Mouse (Mus musculus) neural tube, embryonic 14.5 days (tissue): ENCODE results near the gene Whamm. TPM values are rescaled to one million over a fixed set of nuclear protein-coding genes. Genes with fewer than 3 reads are reported as not detected.

ENCODE experiments used
- ATAC-seq: fragments of 200-750 bp; cut with Nextera tagmentation; 2 replicates; pipeline ENCODE4 v1.8.0; 2017; ENCODE audit warnings: low read depth, mild to moderate bottlenecking, moderate TSS enrichment, moderate library complexity
- H3K27ac ChIP-seq: fragments of 300-500 bp; sonication (generic); 2 replicates; pipeline ENCODE4 v1.5.1; 2014; ENCODE audit warnings: low read depth, mild to moderate bottlenecking, control low read depth, low read length, moderate library complexity, mixed read lengths
- H3K27me3 ChIP-seq: fragments of 300-500 bp; sonication (generic); 2 replicates; pipeline ENCODE4 v1.6.1; 2014; ENCODE audit warnings: low read length; ENCODE audit not compliant: control insufficient read depth, insufficient read depth
- H3K36me3 ChIP-seq: fragments of 300-500 bp; sonication (generic); 2 replicates; pipeline ENCODE4 v1.6.1; 2014; ENCODE audit warnings: low read length, mixed read lengths; ENCODE audit not compliant: control insufficient read depth, insufficient read depth
- H3K4me1 ChIP-seq: fragments of 300-500 bp; sonication (generic); 2 replicates; pipeline ENCODE4 v1.6.1; 2014; ENCODE audit warnings: low read length; ENCODE audit not compliant: control insufficient read depth, insufficient read depth
- H3K4me2 ChIP-seq: fragments of 300-500 bp; sonication (generic); 2 replicates; pipeline ENCODE4 v1.6.1; 2014; ENCODE audit warnings: mild to moderate bottlenecking, low read depth, low read length, control low read depth
- H3K4me3 ChIP-seq: fragments of 300-500 bp; sonication (generic); 2 replicates; pipeline ENCODE4 v1.5.1; 2014; ENCODE audit warnings: low read depth, low read length, control low read depth, mixed read lengths
- H3K9ac ChIP-seq: fragments of 300-500 bp; sonication (generic); replicated peaks from 2 replicates; pipeline ENCODE4 v1.6.1; 2014; ENCODE audit warnings: low read depth, mild to moderate bottlenecking, control low read depth, low read length, mixed read lengths
- H3K9me3 ChIP-seq: fragments of 300-500 bp; sonication (generic); 2 replicates; pipeline ENCODE4 v1.6.1; 2016; ENCODE audit warnings: low read length; ENCODE audit not compliant: control insufficient read depth
- WGBS: fragments of 180-500 bp; shearing (Covaris S2); extraction: QIAGEN DNeasy Blood & Tissue Kit; methylation state at CpG from one replicate; pipeline ENCODE4 v1.1.7; 2014; 5-methylcytosine and 5-hydroxymethylcytosine counted together
- polyA plus RNA-seq: library from polyadenylated mRNA; unstranded; fragments of >200 nt; fragmentation: Nextera tagmentation; extraction: Ambion mirVana; gene quantifications from 2 replicates; pipeline ENCODE4 v1.2.1, GENCODE M21; 2014

Whamm gene
- 9.3 and 11.3 TPM in 2 replicates for polyA plus RNA-seq

DNA sequence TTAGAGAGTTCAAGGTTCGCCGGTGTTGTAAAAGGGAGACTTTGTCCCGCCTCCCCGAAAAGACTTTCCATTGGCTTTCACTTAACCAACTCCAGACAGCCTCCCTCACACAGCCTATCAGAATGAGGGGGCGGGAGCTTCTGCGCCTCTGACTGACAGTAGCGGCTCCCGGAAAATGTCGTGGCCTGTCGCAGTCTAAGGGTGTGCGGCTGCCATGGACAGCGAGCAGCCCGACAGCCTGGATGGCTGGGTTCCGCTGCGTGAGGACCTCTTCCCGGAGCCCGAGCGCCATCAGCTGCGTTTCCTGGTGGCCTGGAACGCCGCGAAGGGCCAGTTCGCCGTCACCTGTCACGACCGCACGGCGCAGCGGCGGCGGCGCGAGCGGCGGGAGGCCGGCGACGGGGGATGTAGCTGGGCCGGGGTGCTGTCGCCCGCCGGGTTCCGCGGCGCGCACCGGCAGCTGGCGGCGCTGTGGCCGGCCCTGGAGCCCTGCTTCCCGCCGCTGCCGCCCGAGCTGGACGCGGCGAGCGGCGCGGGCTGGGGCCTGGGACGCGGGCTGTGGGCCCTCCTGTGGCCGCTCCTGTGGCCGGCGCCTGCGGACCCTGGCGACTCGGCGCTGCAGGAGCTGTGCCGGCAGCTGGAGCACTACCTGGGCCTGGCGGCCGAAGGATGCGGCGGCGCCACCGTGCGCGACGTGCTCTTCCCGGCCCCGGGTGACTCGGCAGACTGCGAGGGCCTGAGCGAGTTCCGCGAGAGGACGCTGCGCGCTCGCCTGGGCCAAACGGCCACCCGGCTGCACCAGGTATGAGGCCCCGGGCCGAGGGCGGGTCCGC is at the start of gene Whamm:
Gene Whamm (plus strand): TSS at position 159 of the 833 bp plus-strand sequence.
- peaks cover 18% of the 10 kb centered on the region for H3K4me1 ChIP-seq
- H3K36me3 ChIP-seq = no peaks in the 10 kb centered on the region
- no peaks in the 10 kb centered on the region for H3K27me3 ChIP-seq
- H3K4me2 ChIP-seq = peak within 1 kb of the TSS; percentile 60
- H3K27ac ChIP-seq = peak within 1 kb of the TSS; percentile 96
- H3K9me3 ChIP-seq = no peaks in the 10 kb centered on the region
- H3K9ac ChIP-seq = peak within 1 kb of the TSS; percentile 84
- H3K4me3 ChIP-seq = peak within 1 kb of the TSS; percentile 85
- ATAC-seq = peak; percentile 99
- under 1% methylated on average over 79 of the region's 96 CpGs for WGBS

DNA sequence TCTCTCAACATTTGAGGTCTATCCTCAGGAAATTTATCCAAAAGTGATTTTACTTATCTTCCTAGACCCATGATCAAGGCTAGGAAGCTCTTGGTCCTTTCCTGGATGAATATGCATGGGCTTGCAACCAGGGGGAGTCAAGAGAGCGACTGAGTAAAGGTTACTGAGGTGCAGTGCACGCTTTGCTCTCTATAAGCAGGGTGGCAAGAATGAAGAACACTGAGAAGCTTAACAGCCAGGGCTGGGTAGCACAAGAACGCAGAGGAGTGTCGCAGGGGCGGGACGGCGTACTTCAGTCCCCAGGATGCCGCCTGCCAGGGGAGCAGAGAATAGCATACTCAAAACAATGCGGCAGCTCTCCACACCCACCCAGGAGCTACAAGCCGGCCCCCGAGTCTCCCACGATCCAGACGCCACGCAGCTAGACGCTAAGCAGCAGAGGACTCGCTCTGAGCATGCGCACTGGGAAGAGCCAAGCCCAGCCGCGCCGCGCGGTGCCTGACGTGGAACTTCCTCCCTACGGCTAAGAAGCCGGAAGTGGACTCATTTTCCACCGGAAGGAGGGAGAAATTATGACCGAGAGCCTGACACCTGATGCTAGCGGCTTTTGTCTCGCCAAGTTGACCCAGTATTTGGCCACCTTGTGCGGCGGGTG is 47.9 kb upstream of the Whamm start:
- peak overlapping the region; percentile 79 for H3K4me2 ChIP-seq
- peak overlapping the region; percentile 63 for H3K9ac ChIP-seq
- WGBS = under 1% methylated on average over 31 of the region's 31 CpGs
- peak; percentile 98 for ATAC-seq
- H3K27ac ChIP-seq = peak overlapping the region; percentile 89
- no peaks in the 10 kb centered on the region for H3K36me3 ChIP-seq
- H3K27me3 ChIP-seq = no peaks in the 10 kb centered on the region
- peak overlapping the region; percentile 54 for H3K4me3 ChIP-seq
- H3K9me3 ChIP-seq = no peaks in the 10 kb centered on the region
- H3K4me1 ChIP-seq = peaks cover 7% of the 10 kb centered on the region

DNA sequence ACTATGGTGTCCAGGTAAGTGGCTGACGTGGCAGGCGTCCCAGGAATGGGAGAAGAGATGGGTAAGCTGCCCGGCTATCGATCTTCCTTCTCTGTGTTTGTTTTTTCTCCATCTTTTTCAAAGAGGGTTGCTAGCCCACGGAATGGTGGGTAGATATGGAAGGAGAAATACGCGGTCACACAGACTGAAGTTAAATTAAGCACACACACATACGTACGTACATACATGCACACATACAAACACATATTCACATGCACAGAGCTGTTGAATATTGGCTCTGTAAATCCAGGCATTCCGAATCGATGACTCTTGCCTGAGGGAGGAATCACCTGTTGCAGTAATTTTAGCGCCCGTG is 47.4 kb upstream of the Whamm start:
- Histone ChIP-seq H3K27me3 (no peaks in the 10 kb centered on the region), H3K9me3 (no peaks in the 10 kb centered on the region), H3K4me1 (peaks cover 7% of the 10 kb centered on the region), H3K4me3 (peak overlapping the region; percentile 54), H3K36me3 (no peaks in the 10 kb centered on the region), H3K9ac (peak overlapping the region; percentile 63), H3K27ac (peak overlapping the region; percentile 89), H3K4me2 (peak overlapping the region; percentile 79)
- ATAC-seq = peak; percentile 11; the same call in 1 of the 2 replicates
- WGBS = 13% methylated on average over 13 of the region's 13 CpGs

DNA sequence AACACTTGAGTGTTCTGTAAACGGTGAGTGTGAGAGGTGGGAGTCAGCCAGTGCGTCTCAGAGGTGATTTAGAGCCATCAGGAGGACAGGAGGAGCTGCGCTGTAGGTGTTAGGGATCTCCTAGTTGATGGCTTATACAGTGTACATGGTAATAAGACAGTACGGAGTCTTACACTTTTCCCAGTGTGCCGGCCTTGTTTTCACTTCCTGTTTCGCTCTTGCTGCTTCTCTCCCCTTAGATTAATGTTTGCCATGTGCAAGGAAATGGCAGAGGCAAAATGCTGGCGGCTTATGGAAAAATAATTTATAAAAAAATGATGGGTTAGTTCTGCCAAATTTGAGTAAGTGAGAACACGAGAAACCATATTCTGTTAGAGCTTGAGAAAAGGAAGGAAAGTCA is 42.1 kb upstream of the Whamm start:
- H3K27me3 ChIP-seq = no peaks in the 10 kb centered on the region
- no peak overlapping the region for H3K4me2 ChIP-seq
- peaks cover 7% of the 10 kb centered on the region for H3K4me1 ChIP-seq
- no peaks in the 10 kb centered on the region for H3K9me3 ChIP-seq
- WGBS = 94% methylated on average over 8 of the region's 8 CpGs
- peaks cover 29% of the 10 kb centered on the region for H3K36me3 ChIP-seq
- no peak overlapping the region for H3K27ac ChIP-seq
- H3K4me3 ChIP-seq = no peak overlapping the region
- no peak for ATAC-seq
- H3K9ac ChIP-seq = no peak overlapping the region

DNA sequence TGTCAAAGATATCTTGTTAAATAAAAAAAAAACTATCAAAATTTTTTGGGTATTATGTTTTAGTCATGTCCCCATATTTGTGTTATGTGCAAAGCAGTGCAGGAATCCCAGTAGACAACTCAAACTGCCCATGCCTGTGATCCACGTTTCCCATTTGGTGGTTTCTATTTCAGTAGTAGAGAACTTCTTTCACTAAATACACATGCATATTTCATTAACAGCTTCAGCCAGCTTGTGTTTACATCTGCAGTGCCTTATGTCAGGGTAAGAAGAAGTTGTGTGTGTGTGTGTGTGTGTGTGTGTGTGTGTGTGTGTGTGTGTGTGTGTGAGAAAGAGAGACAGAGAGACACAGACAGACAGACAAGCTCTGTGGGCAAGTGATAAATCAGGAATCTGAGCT is 39.6 kb upstream of the Whamm start:
- ATAC-seq = no peak
- WGBS = 84% methylated on average over 1 of the region's 1 CpGs
- H3K9ac ChIP-seq = no peak overlapping the region
- H3K4me2 ChIP-seq = no peak overlapping the region
- H3K9me3 ChIP-seq = no peaks in the 10 kb centered on the region
- no peak overlapping the region for H3K4me3 ChIP-seq
- peaks cover 29% of the 10 kb centered on the region for H3K36me3 ChIP-seq
- no peak overlapping the region for H3K27ac ChIP-seq
- H3K4me1 ChIP-seq = no peaks in the 10 kb centered on the region
- no peaks in the 10 kb centered on the region for H3K27me3 ChIP-seq

DNA sequence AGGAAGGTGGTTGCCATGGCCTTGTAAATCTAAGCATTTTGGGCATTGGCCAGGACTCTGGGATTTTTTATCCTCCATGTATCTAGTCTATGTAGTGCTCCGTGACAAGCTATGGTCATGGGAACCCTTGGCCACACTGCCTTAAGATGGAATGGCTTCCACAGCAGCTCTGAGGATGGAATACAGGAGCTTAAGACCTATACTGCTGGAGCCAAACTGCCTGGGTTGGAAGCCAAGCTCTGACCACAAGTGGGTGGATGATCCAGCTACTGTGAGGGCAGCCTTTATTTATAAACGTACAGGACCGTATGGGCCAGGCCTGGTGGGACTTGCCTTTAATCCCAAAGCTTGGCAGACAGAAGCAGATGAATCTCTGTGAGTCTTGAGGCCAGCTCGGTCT is 34.6 kb upstream of the Whamm start:
- Histone ChIP-seq H3K9me3 (no peaks in the 10 kb centered on the region), H3K4me3 (no peak overlapping the region), H3K4me2 (no peak overlapping the region), H3K4me1 (no peaks in the 10 kb centered on the region), H3K9ac (no peak overlapping the region), H3K27ac (no peak overlapping the region), H3K27me3 (no peaks in the 10 kb centered on the region), H3K36me3 (peaks cover 13% of the 10 kb centered on the region)
- ATAC-seq = no peak
- WGBS = 99% methylated on average over 4 of the region's 4 CpGs

DNA sequence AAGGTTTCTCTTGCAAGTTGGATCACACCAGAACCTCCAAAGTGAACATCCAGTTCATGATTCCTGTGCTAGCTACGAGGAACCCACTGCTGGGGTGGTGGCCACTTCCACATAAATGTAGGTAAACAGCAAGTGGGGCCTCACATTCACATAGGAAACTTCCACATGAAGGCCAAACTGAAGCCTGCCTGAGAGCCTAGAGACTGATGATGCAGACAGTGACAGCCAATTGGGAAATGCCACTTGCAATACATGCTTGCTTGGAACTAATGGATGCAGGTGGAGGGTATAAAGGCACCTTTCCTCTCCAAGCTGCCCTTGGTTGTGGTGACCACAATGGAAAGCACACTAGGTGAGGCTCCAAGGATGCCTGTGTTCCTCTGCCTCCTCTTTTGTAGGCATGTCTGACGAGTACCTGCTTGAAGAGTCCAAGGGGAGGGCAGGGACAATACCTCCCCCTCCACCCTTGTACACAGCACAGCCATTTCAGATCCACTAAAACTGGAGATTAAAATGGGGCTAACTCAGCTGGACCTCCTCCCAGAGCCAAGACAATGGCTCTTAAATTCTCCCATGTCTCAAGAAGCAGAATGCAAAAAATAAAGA is 32.9 kb upstream of the Whamm start:
- no peak overlapping the region for H3K4me3 ChIP-seq
- H3K4me2 ChIP-seq = no peak overlapping the region
- no peaks in the 10 kb centered on the region for H3K27me3 ChIP-seq
- no peaks in the 10 kb centered on the region; the same call in 1 of the 2 replicates for H3K36me3 ChIP-seq
- ATAC-seq = no peak
- H3K9me3 ChIP-seq = no peaks in the 10 kb centered on the region
- 89% methylated on average over 2 of the region's 2 CpGs for WGBS
- no peak overlapping the region for H3K27ac ChIP-seq
- no peak overlapping the region for H3K9ac ChIP-seq
- no peaks in the 10 kb centered on the region for H3K4me1 ChIP-seq

DNA sequence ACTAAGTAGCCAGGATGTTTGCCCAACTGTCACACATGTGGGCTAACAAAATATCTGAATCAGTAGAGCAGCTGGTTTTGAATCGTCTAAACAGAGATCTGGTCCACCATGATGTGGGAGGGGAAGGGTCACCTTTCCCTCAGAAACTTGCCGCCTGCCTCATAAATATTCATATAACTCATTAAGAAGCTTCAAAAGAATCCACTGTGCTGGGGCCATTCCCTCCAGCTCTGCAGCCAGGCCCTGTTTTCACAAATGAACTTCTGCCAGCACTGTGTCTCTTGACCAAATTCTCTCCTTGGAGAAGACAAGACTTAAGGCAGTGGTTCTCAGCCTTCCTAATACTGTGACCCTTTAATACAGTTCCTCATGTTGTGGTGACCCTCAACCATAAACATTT is 31.5 kb upstream of the Whamm start:
- no peak overlapping the region for H3K27ac ChIP-seq
- no peaks in the 10 kb centered on the region for H3K27me3 ChIP-seq
- H3K9me3 ChIP-seq = no peaks in the 10 kb centered on the region
- H3K9ac ChIP-seq = no peak overlapping the region
- no peaks in the 10 kb centered on the region for H3K4me1 ChIP-seq
- WGBS = 10% methylated on average over 2 of the region's 2 CpGs
- no peak for ATAC-seq
- no peak overlapping the region for H3K4me3 ChIP-seq
- H3K36me3 ChIP-seq = no peaks in the 10 kb centered on the region
- H3K4me2 ChIP-seq = no peak overlapping the region

DNA sequence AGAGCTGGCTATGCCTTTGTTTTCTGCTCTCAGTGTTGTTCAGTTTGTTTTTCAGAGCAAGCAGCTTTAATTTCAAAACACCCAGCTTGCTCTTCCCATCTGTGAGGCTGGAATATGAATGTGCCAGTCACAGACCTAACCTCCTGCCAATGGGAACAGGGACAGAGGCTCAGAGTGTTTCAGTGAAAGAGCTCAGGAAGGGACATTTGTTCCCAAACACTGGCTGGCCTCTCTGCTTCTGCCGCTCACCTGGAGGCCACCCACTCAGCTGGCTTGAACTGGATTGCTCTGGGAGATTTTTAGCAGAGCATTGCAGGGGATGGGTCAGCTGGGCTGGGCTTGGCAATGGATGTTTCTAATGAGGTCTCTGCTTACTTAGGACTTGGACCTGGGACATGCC is 30.1 kb upstream of the Whamm start:
- ATAC-seq = no peak
- no peaks in the 10 kb centered on the region for H3K27me3 ChIP-seq
- no peaks in the 10 kb centered on the region for H3K36me3 ChIP-seq
- no peaks in the 10 kb centered on the region for H3K9me3 ChIP-seq
- 65% methylated on average over 1 of the region's 1 CpGs for WGBS
- no peak overlapping the region for H3K27ac ChIP-seq
- H3K4me3 ChIP-seq = no peak overlapping the region
- no peak overlapping the region for H3K9ac ChIP-seq
- no peak overlapping the region for H3K4me2 ChIP-seq
- no peaks in the 10 kb centered on the region for H3K4me1 ChIP-seq
